Mouse (Mus musculus) gastrocnemius, postnatal 4 days (tissue): ENCODE measurements at regions not wholly inside any gene's neighbourhood (a gene's known extent, or its start where the extent isn't known, plus 50 kb on each side); places are given as distances from the start of the nearest gene placed in this dataset.
A peak's percentile ranks its signal among the peaks of the same experiment; 100 is the strongest.

ENCODE experiments used
- DNase-seq, 2 experiments: peaks; one replicate each; pipeline ENCODE4 v3.0.0; 2021 to 2022; ENCODE audit warnings: low spot score in 2 of 2, mixed read lengths in 2 of 2

GRCm38 (mm10) chr12:6930726-6931125 is 1046.7 kb upstream of the Apob start:
- no peak for DNase-seq

DNA sequence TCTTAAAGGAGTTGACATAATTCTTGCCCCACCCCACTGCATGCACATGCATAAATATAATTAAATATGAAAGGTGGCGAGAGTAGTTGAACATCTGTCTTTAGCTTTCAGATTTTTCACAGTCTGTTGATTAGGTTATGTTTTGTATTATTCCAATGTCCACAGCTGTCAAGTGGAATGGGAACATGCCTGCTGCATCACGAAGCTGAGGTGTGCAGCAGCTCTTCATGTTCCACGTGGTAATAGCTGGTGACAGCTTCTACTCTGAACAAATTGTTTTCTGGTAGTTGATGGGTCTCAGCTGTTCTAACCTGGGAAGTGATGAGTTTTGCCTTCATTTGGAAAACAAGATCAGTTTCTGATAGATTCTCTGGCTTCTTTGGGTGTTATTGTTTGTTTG is 1020.8 kb upstream of the Apob start:
- no peak for DNase-seq

DNA sequence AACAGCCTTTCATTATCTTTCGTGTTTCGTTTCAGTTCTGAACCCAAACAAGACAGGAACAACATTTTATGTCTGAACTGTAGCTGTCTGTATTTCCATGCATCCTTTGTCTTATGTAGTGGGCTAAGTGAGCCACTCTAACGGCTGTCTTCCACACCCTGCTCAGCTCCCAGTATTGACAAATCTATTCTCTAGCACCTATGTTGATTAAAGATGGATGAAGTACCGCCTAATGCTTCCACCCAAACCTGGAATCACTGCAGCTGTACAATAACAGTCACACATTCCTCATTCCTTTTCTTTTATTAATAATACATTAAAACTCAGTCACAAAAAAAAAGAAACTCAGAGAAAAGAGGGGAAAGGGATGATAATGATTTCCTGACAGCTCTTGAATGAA is 992.8 kb upstream of the Apob start:
- DNase-seq: no peak

DNA sequence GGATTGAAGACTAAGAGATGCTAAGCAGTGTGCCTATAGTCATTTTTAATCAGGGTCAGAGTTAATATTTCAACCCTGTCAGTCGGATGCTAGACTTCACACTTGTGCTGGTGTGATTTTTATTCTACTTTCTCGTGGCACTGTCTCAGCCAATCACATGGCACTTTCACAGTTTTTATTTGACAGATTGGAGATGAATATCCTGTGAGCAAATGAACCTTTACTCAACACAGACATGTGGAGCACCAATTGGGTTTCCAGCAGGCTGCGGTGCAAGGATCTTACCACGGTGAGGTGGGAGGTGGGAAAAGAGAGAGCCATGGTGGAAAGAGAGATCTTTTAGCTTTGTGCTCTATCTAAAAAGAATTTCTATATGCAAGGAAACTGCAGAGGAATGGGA is 949.0 kb upstream of the Apob start:
- DNase-seq: no peak

DNA sequence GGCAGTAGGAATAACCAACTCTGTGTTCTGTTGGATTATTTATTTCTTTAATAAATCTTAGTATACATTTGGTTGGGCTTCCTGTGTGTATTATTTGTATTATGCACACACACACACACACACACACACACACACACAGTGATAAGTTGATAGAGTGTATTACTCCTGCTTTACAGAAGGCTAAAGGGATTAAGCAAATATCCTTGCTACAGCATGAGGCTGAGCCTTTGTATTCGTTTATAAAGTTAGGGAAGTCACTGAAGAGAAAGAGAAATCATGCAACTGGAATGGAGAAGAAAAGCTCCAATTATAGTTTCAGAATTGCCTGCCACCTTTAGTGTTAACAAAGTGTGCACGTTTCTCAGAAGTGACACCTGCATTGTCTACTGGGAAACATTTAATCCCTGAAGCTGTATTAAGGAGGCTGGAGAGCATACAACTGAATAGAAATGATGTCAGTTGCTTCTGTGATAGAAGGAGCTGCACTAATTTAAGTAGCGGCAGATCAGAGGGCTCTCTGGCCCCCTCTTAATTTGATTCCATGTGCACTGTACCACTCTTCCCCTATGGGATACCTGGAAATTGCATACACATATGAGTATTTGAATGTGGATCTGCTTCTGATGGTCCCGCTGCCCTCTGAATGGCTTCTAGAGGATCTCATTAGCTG is 947.9 kb upstream of the Apob start:
- DNase-seq: no peak

- peak in 1 of 2 experiments; percentile 37 for DNase-seq
Measured at GRCm38 (mm10) chr12:7050791-7051190, 926.7 kb upstream of the Apob start.

GRCm38 (mm10) chr12:7054575-7054974 is 922.9 kb upstream of the Apob start:
- no peak for DNase-seq

DNA sequence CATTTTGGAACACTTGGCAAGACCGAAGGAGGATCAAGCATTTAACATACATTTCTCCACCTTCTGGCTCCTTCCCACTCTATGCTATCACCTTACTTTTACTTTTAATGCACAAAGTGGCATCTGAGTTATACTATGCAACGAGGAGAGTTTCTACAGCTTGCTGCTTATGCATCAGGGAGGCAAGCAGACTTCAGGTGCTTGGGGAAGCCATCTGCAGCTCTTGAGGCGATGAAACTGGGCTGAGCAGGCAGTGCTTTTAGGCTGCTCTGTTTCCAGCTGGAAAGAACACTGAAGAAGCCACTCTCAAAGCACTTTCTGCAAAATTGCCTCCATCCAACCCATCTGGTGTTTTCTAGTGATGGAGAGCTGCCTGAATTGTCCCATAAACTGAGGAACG is 882.9 kb upstream of the Apob start:
- DNase-seq: no peak

- DNase-seq: no peak
Measured at GRCm38 (mm10) chr12:7095440-7095839, 882.0 kb upstream of the Apob start.

GRCm38 (mm10) chr12:7096221-7096620 is 881.2 kb upstream of the Apob start:
- no peak for DNase-seq

DNA sequence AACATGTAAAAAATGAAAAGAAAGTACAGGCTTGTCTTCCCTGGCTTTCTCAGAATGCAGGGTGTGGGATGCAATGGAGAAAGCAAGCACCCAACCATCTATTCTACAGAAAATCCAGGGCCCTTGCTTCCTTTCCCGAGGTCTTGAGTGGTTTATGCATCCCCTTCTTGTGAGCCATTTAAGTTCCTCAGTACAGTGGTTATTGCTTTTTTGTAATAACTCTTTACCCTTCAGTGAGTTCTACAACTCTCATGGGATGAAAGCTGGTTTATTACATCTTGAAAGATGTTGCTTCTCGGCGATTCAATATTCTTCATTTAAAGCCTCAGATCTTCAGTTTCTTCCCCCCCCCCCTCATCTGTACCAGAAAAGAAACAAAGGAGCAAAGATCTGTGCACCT is 838.4 kb upstream of the Apob start:
- no peak for DNase-seq
